Mouse (Mus musculus): ENCODE results near the gene Mrps18b.
"Not testable (repeated sequence)": the region's sequence is repeated elsewhere in the genome, so short reads cannot be mapped to it uniquely, and the experiment has no call there.

Gene Mrps18b

GRCm38 (mm10) chr17:35916297-35917142, at the start of gene Mrps18b, which contains the start of gene Ppp1r10:
Gene Mrps18b (minus strand): TSS chr17:35916389.
Gene Ppp1r10 (plus strand): TSS chr17:35916434.
- DNase-seq = peak; percentile 98

DNA sequence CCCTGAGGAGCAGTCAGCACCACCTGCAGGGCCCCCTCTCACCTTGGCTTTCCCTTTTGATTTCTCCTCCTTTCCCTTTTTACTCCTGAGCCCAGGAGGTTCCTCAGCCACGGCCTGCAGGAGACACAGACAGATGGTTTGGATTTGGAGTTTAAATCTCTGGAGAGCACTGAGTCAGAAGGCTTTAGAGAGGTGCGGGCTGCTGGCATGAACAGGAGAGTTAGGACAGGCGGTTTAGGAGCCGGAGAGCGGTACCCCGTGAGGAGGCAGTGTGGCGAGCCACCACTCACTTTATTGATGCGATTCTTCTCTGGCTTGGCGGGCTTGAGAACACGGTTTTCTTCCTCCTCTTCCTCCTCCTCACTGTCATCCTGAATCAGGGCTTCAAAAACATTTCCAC, 47.1 kb upstream of the Mrps18b start:
- no peak for DNase-seq

DNA sequence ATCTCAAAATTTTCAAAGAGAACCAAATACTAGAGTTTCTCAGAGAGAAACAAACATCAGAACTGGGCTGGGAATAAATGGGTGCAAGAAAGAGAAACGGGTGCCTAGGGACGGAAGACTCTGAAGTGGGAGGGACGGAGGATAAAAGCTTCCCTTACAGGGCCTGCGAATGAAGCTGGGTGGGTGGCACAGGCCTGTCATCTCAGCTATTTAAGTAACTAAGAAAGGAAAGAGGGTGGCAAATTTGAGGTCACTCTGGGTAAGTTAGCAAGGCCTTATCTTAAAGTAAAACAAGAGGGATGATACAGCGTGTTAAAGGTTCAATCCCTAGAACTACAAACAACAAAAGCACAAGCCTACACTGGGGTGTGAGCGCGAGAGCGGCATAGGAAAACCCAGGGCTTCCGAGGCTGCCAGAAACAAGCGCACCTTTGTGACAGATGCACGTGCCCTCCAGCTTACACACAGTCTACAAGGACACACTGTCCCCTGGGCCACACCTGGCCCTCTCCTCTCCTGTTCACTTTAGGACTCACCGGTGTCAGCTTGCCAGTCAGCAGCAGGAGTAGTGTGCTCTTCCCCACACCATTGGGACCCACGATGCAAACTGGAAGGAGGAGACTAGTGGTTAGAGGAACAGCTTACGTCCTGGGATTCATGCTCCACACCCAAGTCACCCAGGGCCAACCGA, 42.5 kb upstream of the Mrps18b start:
- no peak for DNase-seq

GRCm38 (mm10) chr17:35954665-35955064, 38.5 kb upstream of the Mrps18b start:
- DNase-seq = no peak

- not testable (repeated sequence) for DNase-seq
Observed at GRCm38 (mm10) chr17:35952559-35952958, 36.4 kb upstream of the Mrps18b start.

GRCm38 (mm10) chr17:35950946-35951345, 34.8 kb upstream of the Mrps18b start:
- not testable (repeated sequence) for DNase-seq

GRCm38 (mm10) chr17:35939941-35940340, 23.8 kb upstream of the Mrps18b start:
- no peak for DNase-seq

- DNase-seq = no peak
Observed at GRCm38 (mm10) chr17:35939108-35939507, 22.9 kb upstream of the Mrps18b start.

DNA sequence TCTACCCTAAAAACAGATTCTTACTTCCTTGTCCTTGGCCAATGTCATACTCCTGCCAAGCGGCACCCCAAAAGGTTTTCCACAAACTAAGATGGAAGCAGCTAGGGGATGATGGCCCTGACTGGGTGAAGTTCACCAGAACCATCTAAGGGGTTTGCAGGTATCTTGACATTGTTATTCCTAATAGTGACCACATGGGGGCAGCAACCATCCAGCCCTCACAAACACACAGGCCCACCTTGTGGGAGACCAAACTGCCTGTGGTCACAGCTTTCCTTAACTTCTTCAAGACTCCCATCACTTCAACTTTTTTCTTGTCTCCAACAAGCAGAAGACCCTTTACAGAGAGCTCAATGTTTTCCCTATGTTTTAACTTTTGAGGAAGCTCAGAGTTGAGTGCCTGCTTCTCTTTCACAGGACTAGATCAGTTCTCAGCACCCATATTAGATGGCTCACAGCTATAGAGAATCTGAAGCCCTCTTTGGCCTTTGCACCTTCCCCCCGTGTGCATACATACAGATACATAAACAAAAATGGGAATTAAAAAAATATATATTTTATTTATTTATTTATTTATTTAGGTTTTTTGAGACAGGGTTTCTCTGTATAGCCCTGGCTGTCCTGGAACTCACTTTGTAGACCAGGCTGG, 21.6 kb upstream of the Mrps18b start:
- peak; percentile 57 for DNase-seq

- not testable (repeated sequence) for DNase-seq
Observed at GRCm38 (mm10) chr17:35935763-35936162, 19.6 kb upstream of the Mrps18b start.

DNA sequence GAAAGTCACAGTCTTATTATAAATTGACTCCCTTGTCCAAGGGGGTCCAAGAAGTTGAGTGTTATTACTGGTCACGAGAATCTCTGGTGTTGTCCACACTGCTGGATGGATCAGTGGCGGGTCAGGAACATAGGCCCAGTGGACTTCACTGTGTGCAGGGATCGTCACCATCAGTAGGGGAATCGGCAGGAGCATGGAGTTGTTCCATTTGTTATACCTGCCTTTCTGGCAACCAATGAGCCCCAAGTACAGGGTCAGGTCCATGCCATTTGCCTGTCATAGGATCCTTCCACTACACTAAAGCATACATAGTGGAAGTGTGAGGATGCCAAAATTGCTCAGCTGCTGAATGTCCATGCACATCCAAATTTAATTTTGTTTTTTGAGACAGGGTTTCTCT, 16.4 kb upstream of the Mrps18b start:
- DNase-seq = no peak

DNA sequence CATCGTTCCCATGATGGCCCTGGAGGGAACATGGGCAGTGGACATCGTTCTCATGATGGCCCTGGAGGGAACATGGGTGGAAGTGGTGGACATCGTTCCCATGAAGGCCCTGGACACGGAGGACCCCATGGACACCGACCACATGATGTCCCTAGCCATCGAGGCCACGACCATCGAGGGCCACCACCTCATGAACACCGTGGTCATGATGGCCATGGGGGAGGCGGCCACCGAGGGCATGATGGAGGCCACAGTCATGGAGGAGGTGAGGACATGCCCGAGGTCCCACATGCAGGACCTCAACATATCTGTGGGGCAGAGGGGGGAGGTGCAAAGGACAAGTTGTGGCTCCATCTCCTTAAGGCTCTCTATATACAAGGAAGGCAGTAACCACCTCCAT, 14.4 kb upstream of the Mrps18b start:
- DNase-seq = no peak

DNA sequence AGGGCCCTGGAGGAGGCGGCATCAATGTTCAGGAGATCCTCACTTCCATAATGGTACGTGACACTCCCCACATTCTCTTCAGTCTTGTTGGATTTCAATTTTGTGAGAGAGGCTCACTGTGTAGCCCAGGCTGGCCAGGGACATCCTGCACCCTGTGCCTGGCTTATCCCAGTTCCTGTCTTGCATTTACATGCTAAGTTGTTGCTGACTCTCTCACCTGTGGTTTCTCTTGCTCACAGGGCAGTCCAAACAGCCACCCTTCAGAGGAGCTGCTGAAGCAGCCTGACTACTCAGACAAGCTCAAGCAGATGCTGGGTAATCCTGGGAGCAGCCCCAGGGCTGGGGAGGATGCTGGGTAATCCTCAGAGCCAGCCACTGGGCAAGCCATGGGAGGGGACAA, 13.3 kb upstream of the Mrps18b start:
- DNase-seq = no peak

DNA sequence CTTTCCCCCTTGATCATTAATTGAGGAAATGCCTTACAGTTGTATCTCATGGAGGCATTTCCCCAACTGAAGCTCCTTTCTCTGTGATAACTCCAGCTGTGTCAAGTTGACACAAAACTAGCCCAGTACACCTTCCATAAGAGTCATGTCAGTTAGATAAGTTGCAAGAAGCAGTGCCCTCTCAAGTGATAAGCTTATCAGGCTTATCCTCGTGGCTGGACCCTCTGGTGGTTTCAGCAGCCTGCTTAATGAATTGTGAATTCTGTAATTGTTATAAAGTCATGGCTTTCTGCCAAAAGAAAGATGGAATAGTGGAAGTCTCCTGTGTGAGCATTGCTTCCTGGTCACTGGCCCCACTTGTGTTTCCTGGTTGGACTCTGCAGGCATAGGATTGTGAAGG, 11.3 kb upstream of the Mrps18b start:
- no peak for DNase-seq

- no peak for DNase-seq
Observed at GRCm38 (mm10) chr17:35923281-35923680, 7.1 kb upstream of the Mrps18b start.

- peak; percentile 18 for DNase-seq
Observed at GRCm38 (mm10) chr17:35922566-35922965, 6.4 kb upstream of the Mrps18b start.

GRCm38 (mm10) chr17:35921710-35922109, 5.5 kb upstream of the Mrps18b start:
- no peak for DNase-seq

GRCm38 (mm10) chr17:35920862-35921562, 4.8 kb upstream of the Mrps18b start:
- DNase-seq = no peak

GRCm38 (mm10) chr17:35920384-35920783, 4.2 kb upstream of the Mrps18b start:
- DNase-seq = no peak

DNA sequence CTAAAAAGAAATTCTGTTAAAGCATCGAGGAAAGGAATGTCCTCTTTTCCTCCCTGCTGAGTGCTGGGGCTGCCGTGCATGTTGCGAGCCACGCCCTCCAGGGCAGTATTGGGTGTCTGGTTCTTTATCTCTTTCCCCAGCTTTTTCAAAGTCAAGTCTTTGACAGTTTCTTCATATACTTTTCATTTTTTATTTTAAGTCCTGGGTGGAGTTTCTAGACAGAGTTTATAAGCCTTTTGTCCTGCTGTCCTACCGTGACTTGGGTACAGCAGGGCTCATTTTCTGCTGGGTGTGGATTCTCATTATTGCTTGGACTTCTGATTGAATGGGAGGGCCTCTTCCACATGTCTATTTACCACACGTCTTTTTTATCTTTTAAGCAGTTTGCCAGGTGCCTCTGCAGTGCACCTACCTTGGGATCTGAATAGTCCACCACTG, 3.7 kb upstream of the Mrps18b start:
- DNase-seq = no peak

GRCm38 (mm10) chr17:35919060-35919715, 3.0 kb upstream of the Mrps18b start:
- DNase-seq = peak; percentile 95
